Mouse (Mus musculus) CH12.LX (cell line): Measurements from ENCODE around the gene Ldlrad3. TPM values are rescaled to one million over a fixed set of nuclear protein-coding genes. Genes with fewer than 3 reads are reported as not detected.

ENCODE experiments used
- DNase-seq: peaks from one replicate; pipeline ENCODE4 v3.0.0-alpha.2; 2013; ENCODE audit errors: extremely low read depth
- H3K27ac ChIP-seq: 2 replicates; pipeline ENCODE4 v1.5.1; 2012; ENCODE audit warnings: low read depth, mild to moderate bottlenecking, control low read depth, moderate library complexity; ENCODE audit not compliant: insufficient read depth
- H3K27me3 ChIP-seq: replicated peaks from 2 replicates; pipeline ENCODE3; 2012; ENCODE audit warnings: inconsistent platforms
- H3K36me3 ChIP-seq, 2 experiments: replicated peaks in 1 of 2; 2 replicates each; pipeline versions ENCODE3 to v1.6.1; 2012; ENCODE audit warnings: inconsistent platforms in 1 of 2, low read length in 1 of 2, mild to moderate bottlenecking in 1 of 2, mixed read lengths in 1 of 2, moderate library complexity in 1 of 2; ENCODE audit not compliant: control insufficient read depth in 1 of 2, insufficient read depth in 1 of 2
- H3K4me1 ChIP-seq, 2 experiments: 2 replicates each; pipeline ENCODE4 v1.6.1; 2012; ENCODE audit warnings: inconsistent platforms in 1 of 2, moderate library complexity in 1 of 2; ENCODE audit not compliant: insufficient read depth in 2 of 2, control insufficient read depth in 1 of 2
- H3K4me2 ChIP-seq: 2 replicates; pipeline ENCODE4 v1.6.1; 2012; ENCODE audit warnings: low read depth, mild to moderate bottlenecking, control low read depth; ENCODE audit not compliant: poor library complexity, insufficient read depth, severe bottlenecking
- H3K4me3 ChIP-seq, 3 experiments: fragments of 150-350 bp in 1 of 3; sonication (generic) in 1 of 3; replicated peaks in 1 of 3; 2 replicates each; pipeline versions ENCODE3 to v1.5.1; 2011 to 2012; ENCODE audit warnings: low read depth in 2 of 3, low read length in 2 of 3, mild to moderate bottlenecking in 2 of 3, moderate library complexity in 2 of 3, control low read depth in 1 of 3, improper control_type of control experiment in 1 of 3, inconsistent platforms in 1 of 3, mixed read lengths in 1 of 3; ENCODE audit not compliant: poor library complexity in 1 of 3
- H3K79me2 ChIP-seq: replicated peaks from 2 replicates; pipeline ENCODE4 v1.6.1; 2012; ENCODE audit warnings: mild to moderate bottlenecking, moderate library complexity; ENCODE audit not compliant: control insufficient read depth, poor library complexity, insufficient read depth, severe bottlenecking; ENCODE audit errors: extremely low read depth
- H3K9ac ChIP-seq: 2 replicates; pipeline ENCODE4 v1.6.1; 2012; ENCODE audit warnings: low read depth, mild to moderate bottlenecking, control low read depth, moderate library complexity; ENCODE audit not compliant: insufficient read depth
- H3K9me3 ChIP-seq: replicated peaks from 2 replicates; pipeline ENCODE3; 2012; ENCODE audit warnings: low read length, inconsistent platforms, mixed read lengths
- BHLHE40 ChIP-seq: IDR thresholded peaks from 2 replicates; pipeline ENCODE4 v1.6.1; 2011; ENCODE audit warnings: mild to moderate bottlenecking, low read depth, low read length, improper control_type of control experiment
- CHD2 ChIP-seq: IDR thresholded peaks from 2 replicates; pipeline ENCODE4 v1.6.1; 2011; ENCODE audit warnings: low read length, improper control_type of control experiment
- CTCF ChIP-seq, 2 experiments: IDR thresholded peaks in 1 of 2; conservative IDR thresholded peaks in 1 of 2; 2 replicates each; pipeline ENCODE4 v1.5.1; 2011 to 2012; ENCODE audit warnings: low read depth in 2 of 2, low read length in 2 of 2, improper control_type of control experiment in 1 of 2, inconsistent platforms in 1 of 2, mild to moderate bottlenecking in 1 of 2, moderate library complexity in 1 of 2
- ETS1 ChIP-seq: conservative IDR thresholded peaks from 2 replicates; pipeline ENCODE4 v1.6.1; 2012; ENCODE audit warnings: low read depth, mild to moderate bottlenecking, inconsistent platforms, low read length, improper control_type of control experiment, moderate library complexity
- HCFC1 ChIP-seq: IDR thresholded peaks from 2 replicates; pipeline ENCODE4 v1.6.1; 2012; ENCODE audit warnings: low read depth, mild to moderate bottlenecking, inconsistent platforms, low read length, improper control_type of control experiment
- JUND ChIP-seq: conservative IDR thresholded peaks from 2 replicates; pipeline ENCODE4 v1.6.1; 2011; ENCODE audit warnings: low read depth, low read length, improper control_type of control experiment
- KAT2A ChIP-seq: IDR thresholded peaks from 2 replicates; pipeline ENCODE4 v1.6.1; 2012; ENCODE audit warnings: low read length, improper control_type of control experiment, inconsistent platforms; ENCODE audit not compliant: insufficient replicate concordance
- MAFK ChIP-seq: IDR thresholded peaks from 2 replicates; pipeline ENCODE4 v1.6.1; 2011; ENCODE audit warnings: low read length, improper control_type of control experiment; ENCODE audit not compliant: insufficient replicate concordance
- MAX ChIP-seq: IDR thresholded peaks from 2 replicates; pipeline ENCODE4 v1.6.1; 2011; ENCODE audit warnings: low read length, improper control_type of control experiment
- MAZ ChIP-seq: IDR thresholded peaks from 2 replicates; pipeline ENCODE4 v1.6.1; 2012; ENCODE audit warnings: low read depth, mild to moderate bottlenecking, inconsistent platforms, low read length, improper control_type of control experiment, moderate library complexity
- MEF2A ChIP-seq: IDR thresholded peaks from 2 replicates; pipeline ENCODE4 v1.6.1; 2014; ENCODE audit warnings: low read depth, mild to moderate bottlenecking, inconsistent platforms, low read length, improper control_type of control experiment, borderline replicate concordance
- MYC ChIP-seq: IDR thresholded peaks from 2 replicates; pipeline ENCODE4 v1.6.1; 2011; ENCODE audit warnings: low read depth, mild to moderate bottlenecking, improper control_type of control experiment, low read length
- NELFE ChIP-seq: IDR thresholded peaks from 2 replicates; pipeline ENCODE4 v1.6.1; 2011; ENCODE audit warnings: low read depth, low read length, improper control_type of control experiment
- NRF1 ChIP-seq: IDR thresholded peaks from 2 replicates; pipeline ENCODE4 v1.6.1; 2014; ENCODE audit warnings: low read depth, mild to moderate bottlenecking, inconsistent platforms, low read length, improper control_type of control experiment, moderate library complexity
- RAD21 ChIP-seq: IDR thresholded peaks from 2 replicates; pipeline ENCODE4 v1.6.1; 2011; ENCODE audit warnings: low read depth, mild to moderate bottlenecking, low read length, improper control_type of control experiment, moderate library complexity
- RCOR1 ChIP-seq: conservative IDR thresholded peaks from 2 replicates; pipeline ENCODE4 v1.6.1; 2012; ENCODE audit warnings: low read depth, mild to moderate bottlenecking, inconsistent platforms, low read length, improper control_type of control experiment
- SIN3A ChIP-seq: IDR thresholded peaks from 2 replicates; pipeline ENCODE4 v1.6.1; 2012; ENCODE audit warnings: low read length, improper control_type of control experiment, inconsistent platforms
- ZC3H11A ChIP-seq: IDR thresholded peaks from 2 replicates; pipeline ENCODE4 v1.6.1; 2012; ENCODE audit warnings: low read depth, mild to moderate bottlenecking, inconsistent platforms, low read length, improper control_type of control experiment
- ZKSCAN1 ChIP-seq: IDR thresholded peaks from 2 replicates; pipeline ENCODE4 v1.6.1; 2012; ENCODE audit warnings: low read depth, inconsistent platforms, low read length, improper control_type of control experiment, borderline replicate concordance
- ZNF384 ChIP-seq: IDR thresholded peaks from 2 replicates; pipeline ENCODE4 v1.6.1; 2012; ENCODE audit warnings: low read depth, low read length, improper control_type of control experiment, inconsistent platforms
- dilution Hi-C: fragments of 300-500 bp; cut with MboI; formaldehyde crosslinking; loops from 2 replicates; pipeline ENCODE4 v1.14.3; 2020; ENCODE audit warnings: low sequenced_read_pairs; ENCODE audit not compliant: extremely low pct_unique_long_range_greater_than_20kb, extremely low pct_ligation_motif_present
- in situ Hi-C: fragments of 300-500 bp; cut with MboI; formaldehyde crosslinking; loops from 3 replicates; pipeline ENCODE4 v1.14.3; 2019; ENCODE audit warnings: low sequenced_read_pairs, low pct_ligation_motif_present, low pct_unique_long_range_greater_than_20kb, mixed read lengths
- polyA plus RNA-seq: library from polyadenylated mRNA; unstranded; fragments of >175 nt; gene quantifications from 2 replicates; pipeline ENCODE4 v1.2.1, GENCODE M21; 2012; ENCODE audit warnings: low read depth; ENCODE audit not compliant: insufficient read length
- total RNA-seq, 2 experiments: library from RNA; depleted of rRNA; stranded (reverse); fragments of 300-350 nt in 1 of 2; fragments of >200 nt in 1 of 2; gene quantifications; 2 replicates each; pipeline ENCODE4 v1.2.3; 2012 to 2014

Gene Ldlrad3
- total and polyA plus RNA-seq, 3 experiments, result 0.30 to 2.7 (median 2.1) TPM

GRCm38 (mm10) chr2:102020546-102020945, 165.6 kb downstream of the Ldlrad3 start:
- in situ Hi-C loops, result no loop called here
- no peaks in the 10 kb centered on the region for H3K27me3 ChIP-seq
- TF ChIP-seq MAFK (no peak), NRF1 (no peak), ZC3H11A (no peak), ZNF384 (no peak), KAT2A (no peak)
- dilution Hi-C loops, result no loop called here
- H3K4me1 ChIP-seq, result no peaks in the 10 kb centered on the region
- no peak overlapping the region for H3K9ac ChIP-seq
- no peaks in the 10 kb centered on the region for H3K9me3 ChIP-seq
- no peaks in the 10 kb centered on the region for H3K36me3 ChIP-seq
- H3K79me2 ChIP-seq, result no peaks in the 10 kb centered on the region
- no peak overlapping the region for H3K4me2 ChIP-seq
- DNase-seq, result no peak
- no peak overlapping the region for H3K27ac ChIP-seq
- no peak overlapping the region for H3K4me3 ChIP-seq

- H3K79me2 ChIP-seq, result no peaks in the 10 kb centered on the region
- DNase-seq, result no peak
- H3K4me1 ChIP-seq, result peaks cover 0 to 4% of the 10 kb centered on the region in 2 experiments; a peak in 1 of 4 replicates
- TF ChIP-seq MYC (no peak), CTCF (conservative IDR thresholded peaks at IDR 0.05 in 1 of 2, IDR thresholded peaks at IDR 0.05 in 1 of 2; ENCODE audit: low read depth in 2 of 2, low read length in 2 of 2) (no peak), JUND (no peak), MAZ (no peak), RAD21 (no peak), BHLHE40 (no peak), NRF1 (no peak), NELFE (no peak), MEF2A (no peak), MAFK (no peak), RCOR1 (no peak), CHD2 (no peak), SIN3A (no peak), ETS1 (no peak), MAX (no peak), HCFC1 (no peak), ZKSCAN1 (no peak)
- no peak overlapping the region for H3K27ac ChIP-seq
- in situ Hi-C loops (no loop called here), dilution Hi-C loops (no loop called here)
- H3K4me2 ChIP-seq, result no peak overlapping the region
- no peaks in the 10 kb centered on the region for H3K27me3 ChIP-seq
- no peaks in the 10 kb centered on the region for H3K9me3 ChIP-seq
- H3K4me3 ChIP-seq, result no peak overlapping the region
- no peaks in the 10 kb centered on the region for H3K36me3 ChIP-seq
- H3K9ac ChIP-seq, result no peak overlapping the region
These were observed 171.6 kb downstream of the Ldlrad3 start for GRCm38 (mm10) chr2:102014538-102015113.
